Mouse (Mus musculus): ENCODE results near the gene Tmem120b. TPM values are rescaled to one million over a fixed set of nuclear protein-coding genes. Genes with fewer than 3 reads are reported as not detected.

The Tmem120b gene
- total and polyA plus RNA-seq, 2 experiments, result 2.7 to 3.8 TPM

GRCm38 (mm10) chr5:123035089-123035488 is 33.1 kb upstream of the Tmem120b start:
- Histone ChIP-seq H3K27ac (replicated peaks; ENCODE audit: insufficient read depth, low read depth, low read length) (no peak overlapping the region; the same call in 1 of the 2 replicates), H3K4me3 (ENCODE audit: insufficient read depth, low read depth, low read length) (no peak overlapping the region), H3K4me1 (ENCODE audit: control insufficient read depth, insufficient read depth, low read length) (0 out of 2 replicates have a peak, but pooled peaks cover 3% of the 10 kb centered on the region), H3K79me2 (ENCODE audit: control insufficient read depth, insufficient read depth, low read length) (no peaks in the 10 kb centered on the region), H3K36me3 (ENCODE audit: control insufficient read depth, insufficient read depth, low read length) (0 out of 2 replicates have a peak, but pooled peaks cover 3% of the 10 kb centered on the region), H3K27me3 (ENCODE audit: control insufficient read depth, insufficient read depth, low read length) (no peaks in the 10 kb centered on the region), H3K9ac (ENCODE audit: low read depth, low read length) (no peak overlapping the region)
- 95% methylated on average over 4 of the region's 4 CpGs for WGBS
- no peak for DNase-seq (ENCODE audit: extremely low read depth, low read depth, low spot score)
- no peak for TF ChIP-seq POLR2A (IDR thresholded peaks at IDR 0.05; ENCODE audit: extremely low read depth, insufficient read depth, low read length)
- TF ChIP-seq CTCF (IDR thresholded peaks at IDR 0.05; ENCODE audit: low read depth, low read length), result no peak

- Histone ChIP-seq H3K4me3 (ENCODE audit: insufficient read depth, low read depth, low read length) (no peak overlapping the region), H3K9ac (ENCODE audit: low read depth, low read length) (no peak overlapping the region), H3K36me3 (ENCODE audit: control insufficient read depth, insufficient read depth, low read length) (no peaks in the 10 kb centered on the region), H3K27ac (replicated peaks; ENCODE audit: insufficient read depth, low read depth, low read length) (no peak overlapping the region; the same call in 1 of the 2 replicates), H3K79me2 (ENCODE audit: control insufficient read depth, insufficient read depth, low read length) (no peaks in the 10 kb centered on the region), H3K4me1 (ENCODE audit: control insufficient read depth, insufficient read depth, low read length) (0 out of 2 replicates have a peak, but pooled peaks cover 3% of the 10 kb centered on the region), H3K27me3 (ENCODE audit: control insufficient read depth, insufficient read depth, low read length) (no peaks in the 10 kb centered on the region)
- DNase-seq (ENCODE audit: extremely low read depth, low read depth, low spot score), result peak; percentile 96
- WGBS, result 5% methylated on average over 6 of the region's 6 CpGs
- TF ChIP-seq POLR2A (IDR thresholded peaks at IDR 0.05; ENCODE audit: extremely low read depth, insufficient read depth, low read length), result no peak
- no peak for TF ChIP-seq CTCF (IDR thresholded peaks at IDR 0.05; ENCODE audit: low read depth, low read length)
Measured at GRCm38 (mm10) chr5:123035564-123035963, 32.7 kb upstream of the Tmem120b start.

GRCm38 (mm10) chr5:123038115-123038514 is 30.1 kb upstream of the Tmem120b start:
- Histone ChIP-seq H3K27ac (replicated peaks; ENCODE audit: insufficient read depth, low read depth, low read length) (no peak overlapping the region), H3K4me3 (ENCODE audit: insufficient read depth, low read depth, low read length) (no peak overlapping the region), H3K79me2 (ENCODE audit: control insufficient read depth, insufficient read depth, low read length) (no peaks in the 10 kb centered on the region), H3K9ac (ENCODE audit: low read depth, low read length) (no peak overlapping the region), H3K4me1 (ENCODE audit: control insufficient read depth, insufficient read depth, low read length) (0 out of 2 replicates have a peak, but pooled peaks cover 3% of the 10 kb centered on the region), H3K27me3 (ENCODE audit: control insufficient read depth, insufficient read depth, low read length) (no peaks in the 10 kb centered on the region), H3K36me3 (ENCODE audit: control insufficient read depth, insufficient read depth, low read length) (no peaks in the 10 kb centered on the region)
- WGBS, result 70% methylated on average over 5 of the region's 5 CpGs
- DNase-seq (ENCODE audit: extremely low read depth, low read depth, low spot score), result no peak
- no peak for TF ChIP-seq POLR2A (IDR thresholded peaks at IDR 0.05; ENCODE audit: extremely low read depth, insufficient read depth, low read length)
- no peak for TF ChIP-seq CTCF (IDR thresholded peaks at IDR 0.05; ENCODE audit: low read depth, low read length)

- peak; percentile 70 for DNase-seq (ENCODE audit: extremely low read depth, low read depth, low spot score)
- H3K9ac ChIP-seq (ENCODE audit: low read depth, low read length), result peak overlapping the region; percentile 22
- H3K4me3 ChIP-seq (ENCODE audit: insufficient read depth, low read depth, low read length), result peak overlapping the region; percentile 8
- H3K27me3 ChIP-seq (ENCODE audit: control insufficient read depth, insufficient read depth, low read length), result no peaks in the 10 kb centered on the region
- 4% methylated on average over 25 of the region's 25 CpGs for WGBS
- H3K27ac ChIP-seq (replicated peaks; ENCODE audit: insufficient read depth, low read depth, low read length), result peak overlapping the region; percentile 17
- no peaks in the 10 kb centered on the region for H3K79me2 ChIP-seq (ENCODE audit: control insufficient read depth, insufficient read depth, low read length)
- no peaks in the 10 kb centered on the region for H3K36me3 ChIP-seq (ENCODE audit: control insufficient read depth, insufficient read depth, low read length)
- no peak for TF ChIP-seq CTCF (IDR thresholded peaks at IDR 0.05; ENCODE audit: low read depth, low read length)
- no peak for TF ChIP-seq POLR2A (IDR thresholded peaks at IDR 0.05; ENCODE audit: extremely low read depth, insufficient read depth, low read length)
- 0 out of 2 replicates have a peak, but pooled peaks cover 3% of the 10 kb centered on the region for H3K4me1 ChIP-seq (ENCODE audit: control insufficient read depth, insufficient read depth, low read length)
Measured at GRCm38 (mm10) chr5:123039120-123039752, 29.0 kb upstream of the Tmem120b start.

GRCm38 (mm10) chr5:123040796-123041195 is 27.4 kb upstream of the Tmem120b start:
- no peak overlapping the region for H3K27ac ChIP-seq (replicated peaks; ENCODE audit: insufficient read depth, low read depth, low read length)
- no peaks in the 10 kb centered on the region for H3K27me3 ChIP-seq (ENCODE audit: control insufficient read depth, insufficient read depth, low read length)
- H3K4me3 ChIP-seq (ENCODE audit: insufficient read depth, low read depth, low read length), result no peak overlapping the region
- no peak for TF ChIP-seq CTCF (IDR thresholded peaks at IDR 0.05; ENCODE audit: low read depth, low read length)
- no peak for TF ChIP-seq POLR2A (IDR thresholded peaks at IDR 0.05; ENCODE audit: extremely low read depth, insufficient read depth, low read length)
- H3K4me1 ChIP-seq (ENCODE audit: control insufficient read depth, insufficient read depth, low read length), result 0 out of 2 replicates have a peak, but pooled peaks cover 3% of the 10 kb centered on the region
- WGBS, result 75% methylated on average over 7 of the region's 7 CpGs
- H3K36me3 ChIP-seq (ENCODE audit: control insufficient read depth, insufficient read depth, low read length), result no peaks in the 10 kb centered on the region
- no peak for DNase-seq (ENCODE audit: extremely low read depth, low read depth, low spot score)
- H3K79me2 ChIP-seq (ENCODE audit: control insufficient read depth, insufficient read depth, low read length), result no peaks in the 10 kb centered on the region
- H3K9ac ChIP-seq (ENCODE audit: low read depth, low read length), result no peak overlapping the region

- TF ChIP-seq POLR2A (IDR thresholded peaks at IDR 0.05; ENCODE audit: extremely low read depth, insufficient read depth, low read length) (no peak), CTCF (IDR thresholded peaks at IDR 0.05; ENCODE audit: low read depth, low read length) (peak; percentile 56; the same call in 1 of the 2 replicates)
- DNase-seq (ENCODE audit: extremely low read depth, low read depth, low spot score), result no peak
- 27% methylated on average over 7 of the region's 7 CpGs for WGBS
- Histone ChIP-seq H3K4me1 (ENCODE audit: control insufficient read depth, insufficient read depth, low read length) (0 out of 2 replicates have a peak, but pooled peaks cover under 1% of the 10 kb centered on the region), H3K79me2 (ENCODE audit: control insufficient read depth, insufficient read depth, low read length) (no peaks in the 10 kb centered on the region), H3K36me3 (ENCODE audit: control insufficient read depth, insufficient read depth, low read length) (no peaks in the 10 kb centered on the region), H3K27ac (replicated peaks; ENCODE audit: insufficient read depth, low read depth, low read length) (no peak overlapping the region), H3K9ac (ENCODE audit: low read depth, low read length) (no peak overlapping the region), H3K27me3 (ENCODE audit: control insufficient read depth, insufficient read depth, low read length) (no peaks in the 10 kb centered on the region), H3K4me3 (ENCODE audit: insufficient read depth, low read depth, low read length) (no peak overlapping the region)
Measured at GRCm38 (mm10) chr5:123043856-123044255, 24.4 kb upstream of the Tmem120b start.
